ENCODE assay signal across 11 mouse cellular contexts in the genomic region with DNA sequence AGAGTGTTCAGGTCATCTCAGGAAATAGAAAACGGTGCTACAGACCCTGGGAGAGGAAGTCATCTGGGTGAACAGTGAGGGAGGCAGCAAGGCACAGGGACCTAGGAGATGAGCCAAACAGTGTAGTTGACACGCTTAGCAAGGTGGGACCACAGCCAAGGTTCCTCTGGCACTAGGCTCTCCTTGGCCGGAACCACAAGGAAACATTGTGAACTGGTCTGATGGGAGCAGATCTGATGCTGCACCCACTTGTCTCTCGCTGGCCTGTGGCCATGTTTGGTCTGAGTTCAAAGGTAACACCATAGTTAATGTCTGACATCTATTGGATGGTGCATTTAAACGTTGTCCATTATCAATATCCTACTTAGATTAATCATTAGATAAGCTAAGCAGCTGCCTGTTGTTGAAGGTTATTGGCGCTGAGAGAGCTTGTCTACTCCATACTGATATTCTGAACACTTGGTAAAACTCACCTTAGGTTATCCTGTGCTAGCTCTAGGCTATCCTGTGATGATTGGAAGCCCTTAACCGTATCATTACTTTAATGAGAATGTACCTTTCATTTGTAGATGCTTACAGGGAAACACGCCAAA.
DNase-seq lines count a peak whose midpoint lies in the region; ATAC-seq and TF ChIP-seq lines count a peak whose summit lies in the region.
"Had no signal": no experiment of that assay in that cellular context is flagged by ENCODE, and none has a peak within 500 bp of the region (broad histone marks: within the 10 kb centered on the region; RNA-seq: fewer than 3 reads in every experiment).

No protein-coding gene starts in this region.

- H3K9me3 ChIP-seq in stomach, postnatal 0 days (ENCODE audit: control insufficient read depth, low read length) = no peaks in the 10 kb centered on the region
- no peaks in the 10 kb centered on the region for H3K9me3 ChIP-seq in forebrain, embryonic 12.5 days
- H3K9me3 ChIP-seq: lung, embryonic 15.5 days had no signal

- no peaks in the 10 kb centered on the region for H3K36me3 ChIP-seq in liver, adult 2 months (ENCODE audit: control insufficient read depth, insufficient read depth, low read length)
- H3K36me3 ChIP-seq in stomach, postnatal 0 days (ENCODE audit: control insufficient read depth, insufficient read depth, low read length) = no peaks in the 10 kb centered on the region
- H3K36me3 ChIP-seq in forebrain, embryonic 12.5 days (replicated peaks) = no peaks in the 10 kb centered on the region
- H3K36me3 ChIP-seq: lung, embryonic 15.5 days had no signal

- TF ChIP-seq EP300 in stomach, postnatal 0 days (optimal IDR thresholded peaks at IDR 0.05) = no peak

- TF ChIP-seq POLR2A in liver, adult 2 months (IDR thresholded peaks at IDR 0.05; ENCODE audit: extremely low read depth, insufficient read depth, low read length) = no peak
- no peak for TF ChIP-seq POLR2A in cerebellum, adult 2 months (IDR thresholded peaks at IDR 0.05; ENCODE audit: borderline replicate concordance, insufficient read depth, low read length)

- H3K4me3 ChIP-seq in liver, adult 2 months (ENCODE audit: insufficient read depth, low read depth, low read length) = no peak overlapping the region
- H3K4me3 ChIP-seq in cerebellum, adult 2 months (replicated peaks; ENCODE audit: insufficient read depth, low read depth, low read length) = no peak overlapping the region
- no peak overlapping the region for H3K4me3 ChIP-seq in stomach, postnatal 0 days (ENCODE audit: low read depth, low read length)
- no peak overlapping the region for H3K4me3 ChIP-seq in forebrain, embryonic 12.5 days (replicated peaks)
- H3K4me3 ChIP-seq: erythroblast, embryonic 14.5 days; lung, embryonic 15.5 days had no signal

- no peak overlapping the region for H3K9ac ChIP-seq in liver, adult 2 months (ENCODE audit: low read depth, low read length)
- H3K9ac ChIP-seq in stomach, postnatal 0 days (ENCODE audit: low read length) = no peak overlapping the region
- no peak overlapping the region for H3K9ac ChIP-seq in forebrain, embryonic 12.5 days
- H3K9ac ChIP-seq: lung, embryonic 15.5 days had no signal

- DNase-seq in liver, adult 2 months (ENCODE audit: extremely low read depth, low read depth, low spot score) = peak; percentile 98
- no peak for DNase-seq in liver
- peak; percentile 80 to 87 for DNase-seq in cerebellum, adult 2 months
- peak; percentile 70 to 83 for DNase-seq in heart, adult 9 months (ENCODE audit: low spot score in 2 of 2)
- peak; percentile 63 for DNase-seq in lung, postnatal 36 days
- no peak for DNase-seq in embryo, embryonic 9.5 days (ENCODE audit: extremely low spot score)
- DNase-seq in stomach, postnatal 0 days (ENCODE audit: low spot score) = no peak

- no peak for TF ChIP-seq CTCF in liver, adult 2 months (IDR thresholded peaks at IDR 0.05; ENCODE audit: low read depth, low read length)
- TF ChIP-seq CTCF in cerebellum, adult 2 months (IDR thresholded peaks at IDR 0.05; ENCODE audit: borderline replicate concordance, insufficient read depth, low read depth, low read length) = no peak
- no peak for TF ChIP-seq CTCF in stomach, postnatal 0 days (IDR thresholded peaks at IDR 0.05; ENCODE audit: low read depth)

- no peak for ATAC-seq in stomach, postnatal 0 days (ENCODE audit: low FRiP score, low TSS enrichment)
- ATAC-seq in forebrain, embryonic 12.5 days (ENCODE audit: low FRiP score) = no peak
- ATAC-seq: Patski had no signal

- no peaks in the 10 kb centered on the region for H3K79me2 ChIP-seq in liver, adult 2 months (ENCODE audit: control insufficient read depth, insufficient read depth, low read length)

- 13% methylated on average over 8 of the region's 8 CpGs for WGBS in liver, adult 2 months
- 34% methylated on average over 8 of the region's 8 CpGs for WGBS in cerebellum, adult 2 months
- WGBS in stomach, postnatal 0 days = 60% methylated on average over 8 of the region's 8 CpGs
- 92% methylated on average over 8 of the region's 8 CpGs for WGBS in forebrain, embryonic 12.5 days

- H3K27me3 ChIP-seq in liver, adult 2 months (ENCODE audit: control insufficient read depth, insufficient read depth, low read length) = no peaks in the 10 kb centered on the region
- no peaks in the 10 kb centered on the region for H3K27me3 ChIP-seq in cerebellum, adult 2 months (ENCODE audit: control insufficient read depth, insufficient read depth, low read length)
- no peaks in the 10 kb centered on the region for H3K27me3 ChIP-seq in stomach, postnatal 0 days (ENCODE audit: control insufficient read depth, insufficient read depth, low read length)
- H3K27me3 ChIP-seq in forebrain, embryonic 12.5 days = no peaks in the 10 kb centered on the region; the same call in 1 of the 2 replicates
- H3K27me3 ChIP-seq: lung, embryonic 15.5 days had no signal

- H3K4me1 ChIP-seq in liver, adult 2 months (ENCODE audit: control insufficient read depth, insufficient read depth, low read length) = no peaks in the 10 kb centered on the region; the same call in 1 of the 2 replicates
- H3K4me1 ChIP-seq in cerebellum, adult 2 months (ENCODE audit: control insufficient read depth, insufficient read depth, low read length) = peaks cover 4% of the 10 kb centered on the region
- no peaks in the 10 kb centered on the region for H3K4me1 ChIP-seq in stomach, postnatal 0 days (replicated peaks; ENCODE audit: control insufficient read depth, insufficient read depth)
- H3K4me1 ChIP-seq in forebrain, embryonic 12.5 days = no peaks in the 10 kb centered on the region
- H3K4me1 ChIP-seq: lung, embryonic 15.5 days had no signal

- H3K4me2 ChIP-seq in stomach, postnatal 0 days (replicated peaks; ENCODE audit: low read depth) = no peak overlapping the region
- H3K4me2 ChIP-seq in forebrain, embryonic 12.5 days = no peak overlapping the region
- H3K4me2 ChIP-seq: lung, embryonic 15.5 days had no signal

- no peak overlapping the region for H3K27ac ChIP-seq in liver, adult 2 months (replicated peaks; ENCODE audit: insufficient read depth, low read depth, low read length)
- H3K27ac ChIP-seq in cerebellum, adult 2 months (ENCODE audit: insufficient read depth, low read length) = no peak overlapping the region
- no peak overlapping the region for H3K27ac ChIP-seq in stomach, postnatal 0 days (replicated peaks)
- no peak overlapping the region for H3K27ac ChIP-seq in forebrain, embryonic 12.5 days
- H3K27ac ChIP-seq: lung, embryonic 15.5 days had no signal

Comparison
In these comparisons a context has a peak if more than half of its experiments do, and no peak if none do; other contexts are left out.
1. DNase-seq: peak in liver, adult 2 months (single experiment), cerebellum, adult 2 months (2 of 2), heart, adult 9 months (2 of 2) and lung, postnatal 36 days (single experiment); none in liver (single experiment), embryo, embryonic 9.5 days (single experiment) and stomach, postnatal 0 days (single experiment).